Mouse (Mus musculus) embryonic facial prominence, embryonic 14.5 days (tissue): ENCODE results near the gene Polr1d. TPM values are rescaled to one million over a fixed set of nuclear protein-coding genes. Genes with fewer than 3 reads are reported as not detected.

Source experiments
- ATAC-seq: fragments of 200-750 bp; cut with Nextera tagmentation; 2 replicates; pipeline ENCODE4 v1.8.0; 2017; ENCODE audit warnings: low read depth, moderate number of reproducible peaks, moderate TSS enrichment
- DNase-seq: peaks from one replicate; pipeline ENCODE4 v3.0.0-alpha.2; 2015; ENCODE audit warnings: low spot score
- H3K27ac ChIP-seq: fragments of 300-500 bp; sonication (generic); replicated peaks from 2 replicates; pipeline ENCODE4 v1.5.1; 2014; ENCODE audit warnings: low read depth, mild to moderate bottlenecking, low read length, moderate library complexity
- H3K27me3 ChIP-seq: fragments of 300-500 bp; sonication (generic); replicated peaks from 2 replicates; pipeline ENCODE4 v1.6.1; 2014; ENCODE audit warnings: low read length; ENCODE audit not compliant: control insufficient read depth, insufficient read depth
- H3K36me3 ChIP-seq: fragments of 300-500 bp; sonication (generic); 2 replicates; pipeline ENCODE4 v1.6.1; 2014; ENCODE audit warnings: low read length, mixed read lengths; ENCODE audit not compliant: control insufficient read depth, insufficient read depth
- H3K4me1 ChIP-seq: fragments of 300-500 bp; sonication (generic); 2 replicates; pipeline ENCODE4 v1.6.1; 2014; ENCODE audit warnings: antibody characterized with exemption, low read length; ENCODE audit not compliant: control insufficient read depth, insufficient read depth
- H3K4me2 ChIP-seq: fragments of 300-500 bp; sonication (generic); 2 replicates; pipeline ENCODE4 v1.6.1; 2014; ENCODE audit warnings: low read depth, mild to moderate bottlenecking, low read length, moderate library complexity, mixed read lengths
- H3K4me3 ChIP-seq: fragments of 300-500 bp; sonication (generic); 2 replicates; pipeline ENCODE4 v1.5.1; 2014; ENCODE audit warnings: low read depth, mild to moderate bottlenecking, low read length
- H3K9ac ChIP-seq: fragments of 300-500 bp; sonication (generic); 2 replicates; pipeline ENCODE4 v1.6.1; 2014; ENCODE audit warnings: low read depth, mild to moderate bottlenecking, low read length, moderate library complexity, mixed read lengths
- H3K9me3 ChIP-seq: fragments of 300-500 bp; sonication (generic); 2 replicates; pipeline ENCODE4 v1.6.1; 2016; ENCODE audit warnings: low read length; ENCODE audit not compliant: control insufficient read depth
- WGBS: fragments of 180-500 bp; shearing (Covaris S2); extraction: QIAGEN DNeasy Blood & Tissue Kit; methylation state at CpG from one replicate; pipeline ENCODE4 v1.1.7; 2014; 5-methylcytosine and 5-hydroxymethylcytosine counted together
- polyA plus RNA-seq: library from polyadenylated mRNA; unstranded; fragments of >200 nt; fragmentation: Nextera tagmentation; extraction: Ambion mirVana; gene quantifications from 2 replicates; pipeline ENCODE4 v1.2.1, GENCODE M21; 2014

Gene Polr1d
- polyA plus RNA-seq, 1 experiment from 2014 or later: 147 TPM

DNA sequence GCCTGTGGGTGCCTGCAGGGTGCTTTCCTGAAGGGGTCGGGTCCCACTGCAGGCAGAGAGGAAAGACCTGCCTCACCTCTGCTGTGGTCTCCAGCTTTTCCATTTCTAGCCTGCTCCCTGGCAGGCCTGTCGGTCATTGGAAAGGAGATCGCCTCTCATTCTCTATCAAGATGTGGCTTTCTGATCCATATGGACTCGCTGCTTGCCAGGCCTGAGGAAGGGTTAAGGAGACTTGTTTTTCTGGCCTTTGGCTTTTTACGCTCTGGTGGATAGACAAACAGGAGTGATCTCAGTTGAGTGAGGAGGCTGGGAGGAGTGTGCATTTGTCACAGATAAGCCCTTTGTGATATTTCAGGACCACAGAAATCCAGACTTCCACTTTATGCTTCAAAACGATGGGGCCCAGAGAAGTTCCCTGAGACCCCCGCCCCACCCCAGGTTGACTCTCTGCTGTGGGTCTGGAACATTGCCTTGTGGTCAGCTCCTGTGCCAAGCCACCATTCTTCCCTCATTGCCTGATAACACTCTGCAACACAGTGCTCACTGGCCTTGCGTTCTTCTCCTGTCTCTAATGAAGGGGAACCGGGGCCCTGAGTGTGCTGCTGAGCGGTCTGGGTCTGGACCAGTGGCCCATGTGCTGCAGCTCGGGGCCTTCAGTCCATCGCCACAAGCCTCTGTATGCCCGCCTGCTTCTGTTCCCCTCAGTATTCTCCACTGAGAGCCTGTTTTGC is 32.2 kb downstream of the Polr1d start:
- no peaks in the 10 kb centered on the region for H3K27me3 ChIP-seq
- no peak overlapping the region for H3K4me3 ChIP-seq
- no peak overlapping the region for H3K4me2 ChIP-seq
- 81% methylated on average over 13 of the region's 13 CpGs for WGBS
- DNase-seq (no peak), ATAC-seq (no peak)
- H3K36me3 ChIP-seq: peaks cover 62% of the 10 kb centered on the region
- no peaks in the 10 kb centered on the region for H3K4me1 ChIP-seq
- H3K27ac ChIP-seq: no peak overlapping the region
- H3K9me3 ChIP-seq: 0 out of 2 replicates have a peak, but pooled peaks cover 2% of the 10 kb centered on the region
- H3K9ac ChIP-seq: no peak overlapping the region

DNA sequence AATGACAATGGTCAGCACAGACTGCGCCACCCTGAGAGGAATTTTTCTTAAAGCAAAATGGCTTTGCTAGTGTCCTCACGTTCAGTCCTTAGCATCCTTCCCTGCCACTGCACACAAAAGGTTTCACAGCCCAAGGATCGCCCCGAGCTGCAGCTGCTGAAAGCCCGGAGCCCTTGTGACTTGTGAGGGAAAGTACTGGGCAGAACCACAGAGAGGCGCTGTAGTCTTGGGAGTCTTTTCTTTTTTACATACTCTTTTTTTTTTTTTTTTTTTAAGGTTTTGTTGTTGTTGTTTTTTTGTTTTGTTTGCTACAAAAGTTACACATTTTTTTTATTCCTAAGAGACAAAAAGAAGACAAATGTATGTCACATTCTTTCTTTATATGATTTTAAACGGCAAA is 37.9 kb downstream of the Polr1d start:
- DNase-seq: no peak
- H3K27me3 ChIP-seq: no peaks in the 10 kb centered on the region
- H3K4me1 ChIP-seq: no peaks in the 10 kb centered on the region
- H3K4me3 ChIP-seq: no peak overlapping the region
- no peak overlapping the region for H3K4me2 ChIP-seq
- H3K27ac ChIP-seq: no peak overlapping the region
- no peak overlapping the region for H3K9ac ChIP-seq
- 91% methylated on average over 7 of the region's 7 CpGs for WGBS
- ATAC-seq: no peak
- peaks cover 8% of the 10 kb centered on the region; the same call in 1 of the 2 replicates for H3K9me3 ChIP-seq
- peaks cover 20% of the 10 kb centered on the region for H3K36me3 ChIP-seq

DNA sequence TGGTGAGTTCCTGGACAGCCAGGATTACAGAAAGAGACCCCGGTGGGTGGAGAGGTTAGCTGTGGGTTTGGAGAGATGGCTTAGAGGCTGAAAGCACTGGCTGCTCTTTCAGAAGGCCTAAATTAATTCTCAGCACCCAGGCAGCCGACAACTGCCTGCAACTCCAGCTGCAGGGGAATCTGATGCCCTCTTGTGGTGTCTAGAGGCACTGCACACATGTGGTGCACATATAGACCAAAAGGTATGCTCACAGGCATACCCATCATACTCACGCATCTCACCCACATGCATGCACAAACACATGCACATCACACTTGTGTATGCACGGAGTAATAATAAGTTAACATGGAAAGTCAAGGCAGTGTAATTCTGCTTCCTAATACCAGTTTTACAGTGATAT is 38.8 kb downstream of the Polr1d start:
- H3K4me3 ChIP-seq: no peak overlapping the region
- H3K36me3 ChIP-seq: peaks cover 20% of the 10 kb centered on the region
- DNase-seq (no peak), ATAC-seq (no peak)
- 94% methylated on average over 4 of the region's 4 CpGs for WGBS
- peaks cover 5% of the 10 kb centered on the region; the same call in 1 of the 2 replicates for H3K9me3 ChIP-seq
- H3K27me3 ChIP-seq: no peaks in the 10 kb centered on the region
- H3K4me2 ChIP-seq: no peak overlapping the region
- H3K9ac ChIP-seq: no peak overlapping the region
- H3K27ac ChIP-seq: no peak overlapping the region
- no peaks in the 10 kb centered on the region for H3K4me1 ChIP-seq

DNA sequence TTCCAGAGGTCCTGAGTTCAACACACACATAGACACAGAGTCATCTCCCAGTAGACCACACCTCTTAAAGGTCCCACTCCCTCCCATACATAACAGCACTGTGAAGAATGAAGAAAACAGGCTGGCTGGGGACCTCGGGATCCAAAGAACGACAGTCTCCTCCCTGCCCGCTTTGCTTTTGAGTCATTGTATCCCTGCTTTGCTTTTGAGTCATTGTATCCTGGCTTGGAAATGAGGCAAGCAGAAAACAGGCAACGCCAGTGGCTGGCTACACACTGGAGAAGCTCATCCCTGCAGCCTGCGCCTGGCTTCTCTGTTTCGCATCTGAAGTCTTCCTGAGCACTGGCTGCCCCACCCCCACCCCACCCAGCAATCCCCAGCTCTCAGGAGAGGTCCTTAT is 40.2 kb downstream of the Polr1d start:
- H3K36me3 ChIP-seq: peaks cover 11% of the 10 kb centered on the region
- no peaks in the 10 kb centered on the region for H3K27me3 ChIP-seq
- ATAC-seq: no peak
- no peak overlapping the region for H3K4me3 ChIP-seq
- H3K27ac ChIP-seq: no peak overlapping the region
- WGBS: 33% methylated on average over 6 of the region's 6 CpGs
- DNase-seq: no peak
- no peak overlapping the region for H3K4me2 ChIP-seq
- H3K9ac ChIP-seq: no peak overlapping the region
- peaks cover 12% of the 10 kb centered on the region; the same call in 1 of the 2 replicates for H3K9me3 ChIP-seq
- no peaks in the 10 kb centered on the region for H3K4me1 ChIP-seq

DNA sequence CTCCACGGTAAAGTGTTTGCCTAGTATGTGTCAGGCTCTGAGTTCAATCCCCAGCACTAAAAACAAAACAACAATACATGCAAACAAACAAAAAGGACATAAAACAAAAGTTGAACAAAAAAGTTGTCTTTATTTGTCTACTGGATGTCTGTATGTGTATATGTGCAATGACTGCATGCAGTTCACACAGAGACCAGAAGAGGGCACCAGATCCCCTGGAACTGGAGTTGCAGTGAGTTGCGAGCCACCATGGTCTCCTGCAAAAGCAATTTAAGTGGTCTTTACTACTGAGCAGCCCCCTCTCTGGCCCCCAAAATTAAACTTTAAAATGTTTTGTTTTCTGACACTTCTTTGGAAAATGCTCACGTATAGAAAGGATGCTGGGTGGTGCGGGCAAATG is 44.3 kb downstream of the Polr1d start:
- Histone ChIP-seq H3K4me2 (no peak overlapping the region), H3K4me1 (no peaks in the 10 kb centered on the region), H3K36me3 (no peaks in the 10 kb centered on the region), H3K9me3 (0 out of 2 replicates have a peak, but pooled peaks cover 7% of the 10 kb centered on the region), H3K9ac (no peak overlapping the region), H3K4me3 (no peak overlapping the region), H3K27ac (no peak overlapping the region), H3K27me3 (no peaks in the 10 kb centered on the region)
- ATAC-seq (no peak), DNase-seq (no peak)
- WGBS: 97% methylated on average over 4 of the region's 4 CpGs

DNA sequence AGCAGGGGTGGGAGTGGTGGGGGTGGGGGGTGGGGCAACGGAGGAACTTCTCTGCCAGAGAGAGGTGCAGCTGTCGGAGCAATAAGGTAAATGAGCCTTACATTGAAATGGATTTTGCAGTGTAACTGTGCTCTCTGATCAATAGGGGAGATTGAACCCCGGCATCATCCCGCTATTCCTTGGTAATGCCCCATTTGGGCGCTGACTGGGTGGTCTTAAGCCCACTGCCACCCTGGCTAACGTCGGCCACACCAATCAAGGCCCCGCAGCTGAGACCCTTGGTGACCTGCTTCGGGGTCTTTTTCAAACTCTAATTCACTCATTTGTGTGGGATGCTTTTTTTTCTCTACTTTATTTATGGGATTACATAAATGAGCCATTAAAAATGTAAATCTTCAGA is 47.9 kb downstream of the Polr1d start:
- no peak for ATAC-seq
- H3K9me3 ChIP-seq: 0 out of 2 replicates have a peak, but pooled peaks cover 7% of the 10 kb centered on the region
- no peaks in the 10 kb centered on the region for H3K27me3 ChIP-seq
- H3K9ac ChIP-seq: no peak overlapping the region
- no peak overlapping the region for H3K4me2 ChIP-seq
- H3K36me3 ChIP-seq: no peaks in the 10 kb centered on the region
- no peak overlapping the region for H3K27ac ChIP-seq
- DNase-seq: no peak
- no peak overlapping the region for H3K4me3 ChIP-seq
- WGBS: 64% methylated on average over 9 of the region's 9 CpGs
- no peaks in the 10 kb centered on the region for H3K4me1 ChIP-seq

DNA sequence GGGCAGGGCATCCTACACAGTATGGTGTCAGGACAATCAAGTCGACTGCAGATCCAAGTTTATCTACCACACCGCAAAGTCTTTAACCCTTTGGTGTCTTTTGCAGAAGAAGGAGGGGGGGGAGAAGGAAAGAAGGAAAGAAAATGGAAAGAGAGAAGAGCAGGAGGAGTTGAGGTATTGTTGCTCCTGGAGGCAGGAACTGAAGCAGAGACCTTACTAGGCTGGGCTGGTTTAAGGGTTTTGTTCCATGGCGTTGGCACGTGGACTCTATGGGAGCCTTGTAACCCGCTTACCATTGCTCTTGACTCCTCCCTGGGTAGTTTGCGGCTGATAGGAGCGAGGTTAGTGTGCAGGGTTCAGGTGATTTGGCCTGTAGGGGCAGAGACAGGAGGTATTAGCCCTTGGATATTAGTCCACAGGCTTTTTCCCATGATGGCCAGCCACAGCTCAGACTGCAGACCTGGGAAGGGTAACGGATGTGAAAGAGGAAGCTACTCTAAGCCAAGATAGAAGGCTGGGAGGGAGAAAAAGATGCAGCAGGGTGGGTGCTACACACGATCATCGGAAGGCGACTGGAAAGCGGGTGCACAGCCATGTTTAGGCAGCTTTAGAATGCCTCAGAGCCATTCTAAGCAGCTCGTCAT is 48.8 kb downstream of the Polr1d start:
- Histone ChIP-seq H3K4me2 (no peak overlapping the region), H3K36me3 (no peaks in the 10 kb centered on the region), H3K27ac (no peak overlapping the region), H3K27me3 (no peaks in the 10 kb centered on the region), H3K9me3 (0 out of 2 replicates have a peak, but pooled peaks cover 6% of the 10 kb centered on the region), H3K4me1 (no peaks in the 10 kb centered on the region), H3K4me3 (no peak overlapping the region), H3K9ac (no peak overlapping the region)
- DNase-seq (no peak), ATAC-seq (no peak)
- WGBS: 82% methylated on average over 13 of the region's 13 CpGs

DNA sequence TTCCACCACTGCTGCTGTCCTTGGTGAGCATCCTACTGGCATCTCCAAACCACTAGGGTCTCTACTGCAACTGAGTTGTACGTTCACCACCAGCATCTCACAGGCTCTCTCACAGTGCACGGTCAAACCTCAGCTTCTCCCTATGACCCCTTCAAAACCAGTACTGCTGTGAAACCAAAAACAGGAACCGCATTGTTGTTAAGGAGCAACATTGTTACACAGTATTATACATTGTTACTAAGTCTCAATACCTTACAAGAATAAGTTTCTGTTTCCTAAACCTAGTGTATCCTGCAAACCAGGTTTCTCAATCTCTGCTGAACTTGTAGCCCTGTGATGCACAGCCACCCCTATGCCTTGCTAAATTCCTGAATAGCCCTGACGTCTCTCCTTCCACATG is 51.0 kb downstream of the Polr1d start:
- Histone ChIP-seq H3K9ac (no peak overlapping the region), H3K4me2 (no peak overlapping the region), H3K36me3 (no peaks in the 10 kb centered on the region), H3K27ac (no peak overlapping the region), H3K27me3 (no peaks in the 10 kb centered on the region), H3K4me1 (no peaks in the 10 kb centered on the region), H3K4me3 (no peak overlapping the region), H3K9me3 (no peaks in the 10 kb centered on the region)
- ATAC-seq (no peak), DNase-seq (no peak)
- 80% methylated on average over 4 of the region's 4 CpGs for WGBS

DNA sequence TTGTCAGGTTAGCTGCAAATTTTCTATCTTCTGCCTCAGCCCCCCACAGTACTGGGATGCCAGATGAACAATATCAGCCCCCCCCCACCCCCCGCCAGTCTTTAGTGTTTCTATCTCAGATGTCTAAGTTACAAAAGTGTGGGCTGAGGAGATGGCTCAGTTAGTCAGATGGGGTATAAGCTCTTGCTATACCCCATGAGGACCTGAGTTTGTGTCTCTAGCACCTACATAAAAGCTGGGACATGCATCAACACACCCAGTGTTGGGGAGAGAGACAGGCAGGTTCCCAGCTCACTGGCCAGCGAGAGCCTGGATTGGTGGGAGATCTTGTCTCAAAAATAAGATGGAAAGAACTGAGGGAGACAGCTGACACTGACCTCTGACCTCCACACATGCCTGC is 52.6 kb downstream of the Polr1d start:
- DNase-seq (no peak), ATAC-seq (no peak)
- Histone ChIP-seq H3K4me2 (no peak overlapping the region), H3K9me3 (no peaks in the 10 kb centered on the region), H3K4me1 (peaks cover 4% of the 10 kb centered on the region; the same call in 1 of the 2 replicates), H3K4me3 (no peak overlapping the region), H3K36me3 (no peaks in the 10 kb centered on the region), H3K9ac (no peak overlapping the region), H3K27ac (no peak overlapping the region), H3K27me3 (no peaks in the 10 kb centered on the region)
- WGBS: 83% methylated on average over 2 of the region's 2 CpGs
